ENCODE assay signal across 17 mouse cellular contexts in genomic region chr4:136848565-136848964, GRCm38 (mm10). TPM values are rescaled to one million over a fixed set of nuclear protein-coding genes. Genes with fewer than 3 reads are reported as not detected.
"Had no signal": no experiment of that assay in that cellular context is flagged by ENCODE, and none has a peak within 500 bp of the region (broad histone marks: within the 10 kb centered on the region; RNA-seq: fewer than 3 reads in every experiment).

No protein-coding gene starts in this region.

- ATAC-seq: inflammation-experienced regulatory T-cells, adult 6 months; intestine, postnatal 0 days; lung, postnatal 0 days; midbrain, embryonic 15.5 days had no signal

- H3K4me3 ChIP-seq: limb, embryonic 10.5 days; liver, embryonic 15.5 days; midbrain, embryonic 15.5 days; neural tube, embryonic 12.5 days; stomach, embryonic 15.5 days had no signal

- H3K9me3 ChIP-seq: limb, embryonic 10.5 days; liver, embryonic 15.5 days; midbrain, embryonic 15.5 days; neural tube, embryonic 12.5 days; stomach, embryonic 15.5 days had no signal

- H3K36me3 ChIP-seq: limb, embryonic 10.5 days; liver, embryonic 15.5 days; midbrain, embryonic 15.5 days; neural tube, embryonic 12.5 days; stomach, embryonic 15.5 days had no signal

- H3K27me3 ChIP-seq: liver, embryonic 15.5 days; midbrain, embryonic 15.5 days; neural tube, embryonic 12.5 days; stomach, embryonic 15.5 days had no signal

- H3K4me1 ChIP-seq: liver, embryonic 15.5 days; neural tube, embryonic 12.5 days; stomach, embryonic 15.5 days had no signal

- DNase-seq: kidney, adult 8-10 months; kidney, postnatal 25 days; lung, adult 2 months; lung, postnatal 36 days; spleen, adult 18-20 months; thymus, postnatal 36 days had no signal

- H3K4me2 ChIP-seq: liver, embryonic 11.5 days; liver, embryonic 15.5 days; midbrain, embryonic 15.5 days; neural tube, embryonic 12.5 days; stomach, embryonic 15.5 days had no signal

- H3K9ac ChIP-seq: liver, embryonic 15.5 days; midbrain, embryonic 15.5 days; neural tube, embryonic 12.5 days; stomach, embryonic 15.5 days had no signal

- H3K27ac ChIP-seq: limb, embryonic 10.5 days; liver, embryonic 15.5 days; midbrain, embryonic 15.5 days; neural tube, embryonic 12.5 days; stomach, embryonic 15.5 days had no signal

RNA-seq across cellular contexts. Expression of gene Ephb2, which starts 12.8 kb away (rescaled TPM):
- total RNA-seq: monocyte, adult 5-6 weeks; neutrophil, adult 5-6 weeks had no signal

RNA-seq across cellular contexts. Expression of gene C1qb, which starts 37.4 kb away (rescaled TPM):
- total RNA-seq: monocyte, adult 5-6 weeks; neutrophil, adult 5-6 weeks had no signal

RNA-seq across cellular contexts. Expression of gene C1qc, which starts 44.3 kb away (rescaled TPM):
- total RNA-seq: monocyte, adult 5-6 weeks; neutrophil, adult 5-6 weeks had no signal

RNA-seq across cellular contexts. Expression of gene C1qa, which starts 50.0 kb away (rescaled TPM):
- total RNA-seq: monocyte, adult 5-6 weeks; neutrophil, adult 5-6 weeks had no signal
